Mouse (Mus musculus): ENCODE results near the gene Mthfd1l.

DNA sequence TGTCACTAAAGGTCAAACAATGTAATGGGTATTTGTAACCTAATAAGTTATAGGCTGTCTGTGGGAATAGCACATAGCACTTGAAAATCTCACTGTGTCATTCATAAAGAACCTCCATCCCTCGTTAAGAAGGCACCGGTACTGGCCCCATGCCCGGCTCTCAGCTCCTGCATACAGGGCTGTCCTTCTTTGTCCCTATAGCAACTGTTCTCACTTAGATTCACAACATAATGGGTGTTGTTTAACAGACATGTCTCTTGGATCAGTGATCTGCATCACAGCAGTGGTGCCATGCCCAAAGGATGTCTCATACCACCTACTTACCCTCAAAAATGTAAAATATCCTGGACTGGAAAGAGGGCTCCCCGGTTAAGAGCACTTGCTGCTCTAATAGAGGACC lies 90.6 kb downstream of the Mthfd1l start:
- TF ChIP-seq POLR2A (IDR thresholded peaks at IDR 0.05; ENCODE audit: insufficient read depth, low read length) (no peak), CTCF (IDR thresholded peaks at IDR 0.05; ENCODE audit: low read depth, low read length) (no peak)
